Mouse (Mus musculus): ENCODE measurements around the gene Apol10b. TPM values are rescaled to one million over a fixed set of nuclear protein-coding genes. Genes with fewer than 3 reads are reported as not detected.
"Not testable (repeated sequence)": the region's sequence is repeated elsewhere in the genome, so short reads cannot be mapped to it uniquely, and the experiment has no call there.

Apol10b gene
- polyA plus RNA-seq (2015; fragmentation: Nextera tagmentation; extraction: Ambion mirVana), result 0.38 and 0.54 TPM in 2 replicates

DNA sequence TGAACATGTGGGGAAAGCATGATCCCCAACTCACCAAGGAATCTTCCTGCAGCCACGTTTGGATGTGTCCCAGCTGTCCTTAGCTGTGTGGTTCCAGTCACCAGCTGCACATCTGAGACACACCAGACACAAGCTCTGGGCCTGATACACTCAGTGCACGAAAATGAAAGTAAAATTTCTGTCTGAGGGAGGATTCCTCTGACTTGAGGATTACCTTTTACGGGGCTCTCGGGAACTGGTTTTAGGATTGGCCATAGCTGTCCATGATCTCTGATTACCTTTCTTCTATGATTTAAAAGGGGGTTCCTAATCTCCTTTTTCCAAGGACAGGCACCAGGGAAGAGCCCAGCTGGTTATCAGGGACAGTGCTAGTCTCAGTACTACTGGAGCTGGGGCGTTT, at the start of gene Apol10b:
Gene Apol10b (minus strand): TSS at position 165 of the 400 bp plus-strand sequence.
- H3K4me1 ChIP-seq (replicated peaks), result no peaks in the 10 kb centered on the region; the same call in 1 of the 2 replicates
- H3K9ac ChIP-seq, result no peak within 1 kb of the TSS
- ATAC-seq, result peak; percentile 36; the same call in 1 of the 2 replicates
- 0 out of 2 replicates have a peak within 1 kb of the TSS, but pooled peaks have one; percentile 44 for H3K27ac ChIP-seq
- peak within 1 kb of the TSS; percentile 19; the same call in 1 of the 2 replicates for H3K4me2 ChIP-seq (replicated peaks)
- no peaks in the 10 kb centered on the region for H3K27me3 ChIP-seq (replicated peaks)
- H3K4me3 ChIP-seq (replicated peaks), result no peak within 1 kb of the TSS
- H3K9me3 ChIP-seq, result no peaks in the 10 kb centered on the region
- H3K36me3 ChIP-seq, result no peaks in the 10 kb centered on the region
- 45% methylated on average over 5 of the region's 5 CpGs for WGBS

DNA sequence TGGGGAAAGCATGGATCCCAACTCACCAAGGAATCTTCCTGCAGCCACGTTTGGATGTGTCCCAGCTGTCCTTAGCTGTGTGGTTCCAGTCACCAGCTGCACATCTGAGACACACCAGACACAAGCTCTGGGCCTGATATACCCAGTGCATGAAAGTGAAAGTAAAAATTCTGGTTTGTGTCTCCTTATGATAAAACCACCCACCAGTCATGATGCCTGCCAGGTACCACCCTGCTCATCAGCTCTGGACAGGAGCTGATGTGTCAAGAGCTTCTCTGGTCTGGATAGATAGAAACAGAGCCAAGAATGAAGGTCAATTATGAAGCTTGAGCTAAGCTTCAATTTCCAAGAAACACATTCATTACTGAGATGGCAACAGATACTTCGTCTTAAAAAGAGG, 47.3 kb upstream of the Apol10b start, which contains the start of gene Apol11b:
Gene Apol11b (minus strand): TSS at position 111 of the 400 bp plus-strand sequence.
- H3K27me3 ChIP-seq (replicated peaks); H3K4me3 ChIP-seq (replicated peaks); H3K4me2 ChIP-seq (replicated peaks); H3K27ac ChIP-seq; H3K9me3 ChIP-seq; H3K36me3 ChIP-seq; H3K9ac ChIP-seq; ATAC-seq; H3K4me1 ChIP-seq (replicated peaks): not testable (repeated sequence)
- 56% methylated on average over 2 of the region's 2 CpGs for WGBS

- not testable (repeated sequence) for H3K9me3 ChIP-seq; H3K9ac ChIP-seq; H3K4me1 ChIP-seq (replicated peaks); H3K27ac ChIP-seq; H3K4me2 ChIP-seq (replicated peaks); H3K36me3 ChIP-seq; ATAC-seq; H3K4me3 ChIP-seq (replicated peaks); H3K27me3 ChIP-seq (replicated peaks)
- 79% methylated on average over 3 of the region's 3 CpGs for WGBS
These were observed 33.9 kb upstream of the Apol10b start for GRCm38 (mm10) chr15:77629822-77630221.

DNA sequence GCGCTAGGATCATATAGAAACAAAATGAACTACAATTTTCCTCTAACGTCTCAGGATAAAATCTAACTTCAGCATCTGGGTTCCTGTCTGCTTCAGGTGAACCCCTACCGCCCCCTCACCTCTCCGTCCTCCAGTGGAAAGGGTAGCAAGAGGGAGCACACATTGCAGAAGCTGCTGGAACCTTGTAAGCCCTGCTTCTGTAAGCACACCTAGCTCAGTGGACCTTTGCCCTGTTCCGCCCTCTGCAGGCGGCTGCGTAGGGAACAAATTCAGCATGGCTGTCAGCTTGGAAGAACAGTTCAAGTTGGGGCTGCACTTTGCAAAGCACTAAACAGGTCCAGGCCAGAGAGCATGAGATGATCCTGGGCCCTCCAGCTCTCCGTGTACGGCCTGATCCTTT, 32.7 kb upstream of the Apol10b start:
- H3K4me2 ChIP-seq (replicated peaks); H3K9ac ChIP-seq; H3K27me3 ChIP-seq (replicated peaks); H3K4me1 ChIP-seq (replicated peaks); H3K9me3 ChIP-seq; H3K4me3 ChIP-seq (replicated peaks); H3K27ac ChIP-seq; H3K36me3 ChIP-seq: not testable (repeated sequence)
- ATAC-seq, result peak; percentile 81
- 46% methylated on average over 9 of the region's 9 CpGs for WGBS

DNA sequence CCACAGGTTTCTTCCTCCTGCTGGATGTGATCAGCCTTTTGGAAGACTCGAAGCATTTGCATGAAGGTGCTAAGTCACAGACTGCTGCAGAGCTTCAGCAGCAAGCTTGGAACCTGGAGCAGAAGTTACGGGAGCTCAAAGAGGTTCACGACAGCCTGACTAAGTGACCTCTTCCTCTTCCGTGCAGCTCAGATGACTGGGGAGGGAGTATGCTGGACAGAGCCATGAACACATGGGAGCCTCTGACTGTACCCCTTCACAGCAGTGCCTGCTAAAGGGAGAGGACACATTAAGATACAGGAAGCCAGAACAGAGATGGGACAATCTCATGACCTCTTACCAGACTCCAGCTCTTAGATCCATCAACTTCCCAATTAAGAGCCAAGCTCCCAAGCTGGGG, 30.5 kb upstream of the Apol10b start:
- not testable (repeated sequence) for H3K9ac ChIP-seq; H3K27me3 ChIP-seq (replicated peaks); H3K4me2 ChIP-seq (replicated peaks); H3K9me3 ChIP-seq; ATAC-seq; H3K4me3 ChIP-seq (replicated peaks); H3K36me3 ChIP-seq; H3K27ac ChIP-seq; H3K4me1 ChIP-seq (replicated peaks)
- 59% methylated on average over 4 of the region's 4 CpGs for WGBS

- H3K36me3 ChIP-seq, result no peaks in the 10 kb centered on the region
- no peaks in the 10 kb centered on the region for H3K27me3 ChIP-seq (replicated peaks)
- H3K27ac ChIP-seq, result no peak overlapping the region
- no peak for ATAC-seq
- H3K4me3 ChIP-seq (replicated peaks), result no peak overlapping the region
- no peak overlapping the region for H3K4me2 ChIP-seq (replicated peaks)
- no peak overlapping the region for H3K9ac ChIP-seq
- 94% methylated on average over 1 of the region's 1 CpGs for WGBS
- no peaks in the 10 kb centered on the region for H3K4me1 ChIP-seq (replicated peaks)
- no peaks in the 10 kb centered on the region for H3K9me3 ChIP-seq
These were observed 28.8 kb upstream of the Apol10b start for GRCm38 (mm10) chr15:77624710-77625109.

DNA sequence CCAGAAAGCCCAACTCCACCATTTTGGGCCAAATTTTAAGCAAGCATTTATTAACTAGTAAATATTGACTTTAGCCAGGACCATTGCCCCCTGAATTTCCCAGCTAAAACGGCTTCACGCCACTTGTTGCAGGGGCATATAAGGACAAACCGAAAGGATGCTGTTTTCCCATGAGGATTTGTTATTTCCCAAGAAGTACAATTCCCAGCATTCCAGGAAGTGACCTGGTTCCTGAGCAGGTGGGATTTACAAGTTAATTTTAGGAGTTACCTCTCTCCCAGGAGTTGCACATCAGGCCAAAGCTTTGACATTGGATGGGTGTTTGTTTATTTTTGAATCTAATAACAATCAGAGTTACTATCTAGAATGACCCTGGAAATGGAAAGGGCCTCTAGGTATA, 10.1 kb upstream of the Apol10b start:
- no peak overlapping the region for H3K4me2 ChIP-seq (replicated peaks)
- no peak overlapping the region for H3K4me3 ChIP-seq (replicated peaks)
- ATAC-seq, result no peak
- H3K9ac ChIP-seq, result no peak overlapping the region
- no peaks in the 10 kb centered on the region for H3K4me1 ChIP-seq (replicated peaks)
- no peaks in the 10 kb centered on the region for H3K36me3 ChIP-seq
- H3K27ac ChIP-seq, result no peak overlapping the region
- no peaks in the 10 kb centered on the region for H3K9me3 ChIP-seq
- WGBS, result 91% methylated on average over 3 of the region's 3 CpGs
- H3K27me3 ChIP-seq (replicated peaks), result no peaks in the 10 kb centered on the region

DNA sequence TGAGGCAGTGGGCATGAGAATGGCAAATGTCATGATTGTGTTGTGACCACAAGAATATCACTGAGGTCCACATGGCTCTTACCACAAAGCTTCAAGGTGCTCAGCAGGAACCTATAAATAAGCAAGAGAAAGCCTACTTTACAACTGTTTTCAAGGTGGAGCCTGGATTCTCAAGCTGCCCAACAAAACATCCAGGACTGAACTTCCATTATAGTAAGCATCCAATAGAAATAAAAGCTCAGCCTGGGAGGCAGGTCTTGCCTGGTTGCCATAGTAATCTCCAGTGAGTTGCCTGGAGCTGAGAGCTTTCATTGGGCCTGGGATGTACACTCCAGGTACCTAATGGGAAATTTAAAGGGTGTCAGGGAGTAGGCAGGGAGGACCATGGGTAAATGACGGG, 3.0 kb upstream of the Apol10b start, which contains the start of gene Gm36245:
Gene Gm36245 (plus strand): TSS at position 301 of the 400 bp plus-strand sequence.
- Histone ChIP-seq H3K4me3 (replicated peaks) (no peak within 1 kb of the TSS), H3K9me3 (no peaks in the 10 kb centered on the region), H3K4me1 (replicated peaks) (no peaks in the 10 kb centered on the region; the same call in 1 of the 2 replicates), H3K4me2 (replicated peaks) (no peak within 1 kb of the TSS), H3K9ac (no peak within 1 kb of the TSS), H3K27me3 (replicated peaks) (no peaks in the 10 kb centered on the region), H3K36me3 (no peaks in the 10 kb centered on the region), H3K27ac (no peak within 1 kb of the TSS)
- 91% methylated on average over 1 of the region's 1 CpGs for WGBS
- no peak for ATAC-seq

DNA sequence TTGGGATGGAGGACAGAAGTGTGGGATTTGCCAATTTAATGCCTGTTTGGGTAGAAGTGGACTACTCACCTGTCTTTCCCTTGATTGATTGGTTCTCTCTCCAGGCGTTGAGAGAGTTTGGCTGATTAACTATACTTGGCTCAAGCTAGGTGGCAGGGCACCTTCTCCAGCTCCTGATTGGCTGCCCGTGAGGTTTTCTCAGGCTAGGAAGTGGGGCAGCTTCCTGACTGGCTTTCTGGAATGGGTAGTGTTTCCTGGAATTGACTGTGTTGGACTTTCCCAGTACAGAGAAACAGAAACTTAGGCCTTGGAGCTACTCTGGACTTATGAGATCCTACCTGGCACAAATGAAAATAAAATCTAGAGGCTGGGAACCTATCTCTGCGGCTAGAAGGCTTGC, 2.5 kb upstream of the Apol10b start:
- Histone ChIP-seq H3K36me3 (no peaks in the 10 kb centered on the region), H3K4me2 (replicated peaks) (no peak overlapping the region), H3K4me3 (replicated peaks) (no peak overlapping the region), H3K27me3 (replicated peaks) (no peaks in the 10 kb centered on the region), H3K27ac (no peak overlapping the region), H3K4me1 (replicated peaks) (no peaks in the 10 kb centered on the region; the same call in 1 of the 2 replicates), H3K9me3 (no peaks in the 10 kb centered on the region), H3K9ac (no peak overlapping the region)
- 60% methylated on average over 3 of the region's 3 CpGs for WGBS
- ATAC-seq, result no peak

GRCm38 (mm10) chr15:77593557-77593956, 2.4 kb downstream of the Apol10b start:
- Histone ChIP-seq H3K9ac (no peak overlapping the region), H3K9me3 (no peaks in the 10 kb centered on the region), H3K27ac (no peak overlapping the region), H3K4me1 (replicated peaks) (no peaks in the 10 kb centered on the region; the same call in 1 of the 2 replicates), H3K36me3 (no peaks in the 10 kb centered on the region), H3K4me2 (replicated peaks) (no peak overlapping the region), H3K4me3 (replicated peaks) (no peak overlapping the region), H3K27me3 (replicated peaks) (no peaks in the 10 kb centered on the region)
- WGBS, result 65% methylated on average over 1 of the region's 1 CpGs
- ATAC-seq, result no peak

DNA sequence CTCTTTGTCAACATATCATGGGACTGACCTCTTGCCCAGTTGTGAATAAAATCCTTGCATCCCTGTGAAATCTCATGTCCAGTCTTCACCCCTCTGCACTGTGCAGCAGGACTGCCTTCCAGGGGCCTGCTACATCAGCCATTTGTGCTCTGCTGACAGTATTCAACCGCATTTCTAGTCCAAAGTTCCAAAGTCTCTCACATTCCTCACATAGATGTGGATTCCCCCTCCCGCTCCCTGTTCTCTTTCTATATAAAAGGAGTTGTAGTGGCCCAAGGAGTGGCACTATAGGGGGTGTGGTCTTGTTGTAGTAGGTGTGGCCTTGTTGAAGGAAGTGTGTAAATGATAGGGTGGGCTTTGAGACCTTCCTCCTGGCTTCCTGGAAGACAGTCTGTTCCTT, 5.0 kb downstream of the Apol10b start:
- Histone ChIP-seq H3K27ac (no peak overlapping the region), H3K4me2 (replicated peaks) (no peak overlapping the region), H3K27me3 (replicated peaks) (no peaks in the 10 kb centered on the region), H3K36me3 (no peaks in the 10 kb centered on the region), H3K9ac (no peak overlapping the region), H3K4me1 (replicated peaks) (no peaks in the 10 kb centered on the region), H3K9me3 (no peaks in the 10 kb centered on the region), H3K4me3 (replicated peaks) (no peak overlapping the region)
- ATAC-seq, result peak; percentile 49
- 46% methylated on average over 2 of the region's 2 CpGs for WGBS

- H3K9me3 ChIP-seq, result no peaks in the 10 kb centered on the region
- H3K9ac ChIP-seq, result no peak overlapping the region
- H3K4me1 ChIP-seq (replicated peaks), result no peaks in the 10 kb centered on the region
- no peak for ATAC-seq
- H3K4me2 ChIP-seq (replicated peaks), result no peak overlapping the region
- H3K27me3 ChIP-seq (replicated peaks), result no peaks in the 10 kb centered on the region
- no peak overlapping the region for H3K27ac ChIP-seq
- H3K36me3 ChIP-seq, result no peaks in the 10 kb centered on the region
- no peak overlapping the region for H3K4me3 ChIP-seq (replicated peaks)
These were observed 6.9 kb downstream of the Apol10b start for GRCm38 (mm10) chr15:77588981-77589380.

GRCm38 (mm10) chr15:77587026-77587425, 8.9 kb downstream of the Apol10b start:
- no peaks in the 10 kb centered on the region for H3K27me3 ChIP-seq (replicated peaks)
- no peaks in the 10 kb centered on the region for H3K36me3 ChIP-seq
- no peak overlapping the region for H3K9ac ChIP-seq
- H3K4me1 ChIP-seq (replicated peaks), result no peaks in the 10 kb centered on the region
- no peak for ATAC-seq
- H3K4me3 ChIP-seq (replicated peaks), result no peak overlapping the region
- H3K4me2 ChIP-seq (replicated peaks), result no peak overlapping the region
- H3K27ac ChIP-seq, result no peak overlapping the region
- H3K9me3 ChIP-seq, result no peaks in the 10 kb centered on the region

Data from intestine, embryonic 15.5 days (tissue).